Mouse (Mus musculus) brown adipose tissue, adult 24 weeks (tissue): ENCODE data around the gene Scaf8. TPM values are rescaled to one million over a fixed set of nuclear protein-coding genes. Genes with fewer than 3 reads are reported as not detected.

Experiments used
- H3K27ac ChIP-seq: fragments of 200-500 bp; replicated peaks from 2 replicates; pipeline ENCODE4 v1.5.1; 2012; ENCODE audit warnings: low read depth, mild to moderate bottlenecking, low read length
- H3K4me1 ChIP-seq: fragments of 200-500 bp; 2 replicates; pipeline ENCODE4 v1.6.1; 2012; ENCODE audit warnings: low read length, mixed read lengths; ENCODE audit not compliant: control insufficient read depth, insufficient read depth, insufficient read length
- H3K4me3 ChIP-seq: fragments of 200-500 bp; 2 replicates; pipeline ENCODE4 v1.5.1; 2012; ENCODE audit warnings: low read depth, mild to moderate bottlenecking, low read length, moderate library complexity; ENCODE audit not compliant: insufficient read depth
- polyA plus RNA-seq: library from polyadenylated mRNA; stranded (reverse); fragments of >200 nt; gene quantifications from 2 replicates; pipeline ENCODE4 v1.2.4, GENCODE M21; 2012; ENCODE audit not compliant: missing spikeins, insufficient read depth, insufficient read length

Scaf8 gene
- polyA plus RNA-seq, 1 experiment = 13.0 TPM

GRCm38 (mm10) chr17:3210134-3210533, 95.4 kb downstream of the Scaf8 start:
- Histone ChIP-seq H3K27ac (no peak overlapping the region), H3K4me3 (no peak overlapping the region)

DNA sequence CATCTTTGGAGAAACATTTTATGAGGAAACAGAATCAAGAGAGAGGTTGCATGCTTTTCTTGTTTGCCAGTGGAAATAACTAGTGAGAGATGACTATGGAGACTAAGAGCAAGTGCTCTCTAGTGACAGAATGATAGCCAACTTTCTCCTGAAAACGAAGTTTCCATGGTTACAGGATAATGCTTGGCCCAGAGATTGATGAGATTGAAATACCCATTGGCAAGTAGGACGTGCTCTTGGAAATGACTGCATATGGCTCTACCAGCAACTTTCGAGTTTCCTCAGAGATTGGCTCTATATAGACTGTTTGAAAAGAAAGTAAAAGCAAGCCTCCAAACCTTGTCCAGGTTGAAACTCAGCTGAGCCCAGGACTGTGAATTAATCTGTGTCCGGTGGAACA, 97.3 kb downstream of the Scaf8 start:
- Histone ChIP-seq H3K4me3 (no peak overlapping the region), H3K27ac (no peak overlapping the region)

More at GRCm38 (mm10) chr17:3210134-3210533, 95.4 kb downstream of the Scaf8 start:
- no peaks in the 10 kb centered on the region for H3K4me1 ChIP-seq

GRCm38 (mm10) chr17:3212886-3213285, 98.1 kb downstream of the Scaf8 start:
- Histone ChIP-seq H3K27ac (no peak overlapping the region), H3K4me3 (no peak overlapping the region), H3K4me1 (no peaks in the 10 kb centered on the region)

More for the DNA sequence above, 97.3 kb downstream of the Scaf8 start:
- no peaks in the 10 kb centered on the region for H3K4me1 ChIP-seq

DNA sequence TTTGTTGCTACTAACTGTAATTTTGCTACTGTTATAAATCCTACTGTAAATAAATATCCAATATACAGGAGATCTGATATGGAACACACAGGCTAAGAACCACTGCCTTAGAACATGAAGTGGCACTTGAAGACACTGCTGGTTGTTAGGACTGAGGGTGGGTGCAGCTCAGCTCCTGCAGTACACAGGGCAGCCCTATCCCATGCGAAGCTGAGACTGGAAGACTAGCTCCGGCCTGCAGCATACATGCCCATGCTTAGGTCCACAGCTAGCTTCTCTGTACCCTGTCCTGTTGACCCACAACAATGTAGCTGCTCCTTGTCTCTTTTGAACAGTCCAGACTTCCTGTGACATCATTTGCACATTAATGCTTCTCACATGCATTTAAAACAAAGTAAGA, 100.1 kb downstream of the Scaf8 start:
- no peaks in the 10 kb centered on the region for H3K4me1 ChIP-seq
- H3K27ac ChIP-seq = no peak overlapping the region
- H3K4me3 ChIP-seq = no peak overlapping the region

GRCm38 (mm10) chr17:3217023-3217422, 102.3 kb downstream of the Scaf8 start:
- no peaks in the 10 kb centered on the region for H3K4me1 ChIP-seq
- H3K4me3 ChIP-seq = no peak overlapping the region

GRCm38 (mm10) chr17:3218364-3218763, 103.6 kb downstream of the Scaf8 start:
- H3K4me3 ChIP-seq = no peak overlapping the region
- H3K4me1 ChIP-seq = no peaks in the 10 kb centered on the region
- H3K27ac ChIP-seq = no peak overlapping the region

More at GRCm38 (mm10) chr17:3217023-3217422, 102.3 kb downstream of the Scaf8 start:
- H3K27ac ChIP-seq = no peak overlapping the region

GRCm38 (mm10) chr17:3218916-3219315, 104.1 kb downstream of the Scaf8 start:
- no peak overlapping the region for H3K27ac ChIP-seq

DNA sequence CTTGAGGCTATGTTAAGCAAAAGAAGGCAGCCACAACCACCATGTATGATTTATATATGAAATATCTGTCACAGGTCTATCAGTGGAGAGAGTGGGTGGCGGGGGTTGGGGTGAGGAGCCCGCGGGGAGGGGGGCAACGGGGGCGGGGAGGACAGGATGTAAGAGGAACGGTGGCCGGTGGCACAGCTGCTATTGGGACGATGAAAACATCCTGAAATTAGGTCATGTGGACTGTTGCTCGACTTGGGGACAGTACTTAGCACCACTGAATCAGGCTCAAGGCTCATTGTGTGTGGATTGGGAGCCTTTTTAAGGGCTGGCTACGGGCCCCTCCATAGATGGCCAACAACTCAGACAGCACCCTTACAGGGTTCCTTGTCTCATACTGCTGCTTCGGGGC, 105.4 kb downstream of the Scaf8 start:
- no peak overlapping the region for H3K4me3 ChIP-seq
- no peak overlapping the region for H3K27ac ChIP-seq
- no peaks in the 10 kb centered on the region for H3K4me1 ChIP-seq

More at GRCm38 (mm10) chr17:3218916-3219315, 104.1 kb downstream of the Scaf8 start:
- no peak overlapping the region for H3K4me3 ChIP-seq
- no peaks in the 10 kb centered on the region for H3K4me1 ChIP-seq

- Histone ChIP-seq H3K4me1 (no peaks in the 10 kb centered on the region), H3K4me3 (no peak overlapping the region), H3K27ac (no peak overlapping the region)
These were observed 108.3 kb downstream of the Scaf8 start for GRCm38 (mm10) chr17:3223071-3223470.

GRCm38 (mm10) chr17:3223721-3224120, 108.9 kb downstream of the Scaf8 start:
- no peaks in the 10 kb centered on the region for H3K4me1 ChIP-seq
- no peak overlapping the region for H3K4me3 ChIP-seq
- no peak overlapping the region for H3K27ac ChIP-seq

DNA sequence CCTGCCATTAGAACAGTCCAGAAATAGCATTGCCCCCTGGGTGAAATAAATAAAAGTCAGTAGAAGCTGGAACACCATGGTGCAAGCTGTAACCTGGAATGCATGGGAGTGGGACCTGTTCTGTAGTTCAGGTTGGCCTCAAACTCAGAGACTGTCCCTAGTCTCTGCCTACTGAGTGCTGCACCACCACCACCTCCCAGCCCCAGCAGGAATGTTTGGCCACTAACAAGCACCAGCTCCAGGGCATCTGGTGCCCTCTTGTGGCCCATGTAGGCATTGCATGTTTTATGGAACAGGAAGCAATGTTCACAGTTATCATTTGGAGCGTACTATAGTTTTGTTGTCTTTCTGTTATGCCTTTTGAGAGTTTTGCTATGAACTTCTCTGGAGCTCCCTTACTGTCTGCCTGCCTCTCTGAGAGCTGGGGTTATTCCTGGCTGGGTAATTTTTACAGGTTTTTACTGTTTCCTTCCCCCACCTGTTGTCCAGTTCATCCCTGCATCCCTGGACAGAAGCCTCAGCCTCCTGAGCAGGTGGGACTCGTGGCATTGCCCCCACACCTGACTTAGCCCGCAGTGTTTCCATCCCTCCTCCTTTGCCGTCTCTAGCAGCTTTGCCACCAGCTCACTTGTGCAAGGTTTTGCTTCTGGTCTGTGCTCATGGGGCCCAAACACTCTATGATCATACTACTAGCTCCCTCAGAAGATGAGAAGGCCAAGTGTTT, 109.8 kb downstream of the Scaf8 start:
- H3K4me3 ChIP-seq = no peak overlapping the region
- H3K4me1 ChIP-seq = no peaks in the 10 kb centered on the region
- H3K27ac ChIP-seq = no peak overlapping the region

GRCm38 (mm10) chr17:3230231-3231000, 115.6 kb downstream of the Scaf8 start:
- Histone ChIP-seq H3K4me1 (no peaks in the 10 kb centered on the region), H3K4me3 (peak overlapping the region; percentile 43), H3K27ac (no peak overlapping the region)

- H3K4me1 ChIP-seq = no peaks in the 10 kb centered on the region
- H3K27ac ChIP-seq = no peak overlapping the region
- no peak overlapping the region for H3K4me3 ChIP-seq
These were observed 117.9 kb downstream of the Scaf8 start for GRCm38 (mm10) chr17:3232626-3233025.

GRCm38 (mm10) chr17:3243672-3244071, 128.9 kb downstream of the Scaf8 start:
- Histone ChIP-seq H3K4me3 (no peak overlapping the region), H3K27ac (no peak overlapping the region), H3K4me1 (peaks cover 4% of the 10 kb centered on the region; the same call in 1 of the 2 replicates)

DNA sequence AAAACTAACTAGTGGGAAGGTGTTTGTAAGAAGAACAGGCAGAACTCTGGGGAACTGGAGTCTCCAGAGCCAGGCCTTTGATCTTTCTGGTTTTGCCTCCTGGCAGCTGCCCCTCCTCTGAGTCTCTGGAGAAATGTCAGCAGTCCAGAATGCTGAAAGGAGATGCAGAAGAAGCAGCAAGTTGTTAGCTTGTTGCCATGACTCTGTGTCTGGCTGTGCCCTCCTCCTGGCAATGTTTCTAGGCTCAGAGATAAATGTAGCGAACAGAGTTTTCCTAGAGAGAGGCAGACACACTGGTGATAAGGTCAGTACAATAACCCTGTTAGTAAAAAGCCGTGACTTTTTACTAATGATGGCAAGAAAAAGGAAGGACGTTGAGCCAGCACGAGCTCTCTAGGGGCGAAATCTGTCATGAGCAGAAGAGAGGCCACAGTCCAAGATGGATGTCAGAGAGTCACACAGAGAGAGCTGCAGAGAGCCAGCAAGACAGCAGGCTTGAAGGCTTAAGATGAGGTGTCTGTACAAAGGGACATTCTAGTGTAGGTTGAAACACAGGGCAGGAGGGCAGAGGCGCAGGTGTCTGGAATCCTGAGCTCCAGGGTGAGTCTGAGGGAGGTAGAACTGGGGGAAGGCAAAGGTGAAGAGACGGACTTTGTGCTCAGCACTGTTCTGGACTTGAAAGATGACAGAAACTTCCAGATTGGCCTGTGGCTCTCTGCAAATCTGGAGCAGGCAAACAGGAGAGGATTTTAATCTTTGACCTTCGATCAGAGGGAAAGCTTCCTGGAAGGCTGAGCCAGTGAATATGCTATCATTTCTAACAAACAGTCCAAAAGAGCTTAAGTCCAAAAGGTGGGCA, 130.3 kb downstream of the Scaf8 start:
- H3K27ac ChIP-seq = no peak overlapping the region
- H3K4me1 ChIP-seq = peaks cover 3% of the 10 kb centered on the region; the same call in 1 of the 2 replicates
- H3K4me3 ChIP-seq = no peak overlapping the region
